Mouse (Mus musculus): ENCODE measurements around the gene Magea1.
"Not testable (repeated sequence)": the region's sequence is repeated elsewhere in the genome, so short reads cannot be mapped to it uniquely, and the experiment has no call there.

Magea1 gene

DNA sequence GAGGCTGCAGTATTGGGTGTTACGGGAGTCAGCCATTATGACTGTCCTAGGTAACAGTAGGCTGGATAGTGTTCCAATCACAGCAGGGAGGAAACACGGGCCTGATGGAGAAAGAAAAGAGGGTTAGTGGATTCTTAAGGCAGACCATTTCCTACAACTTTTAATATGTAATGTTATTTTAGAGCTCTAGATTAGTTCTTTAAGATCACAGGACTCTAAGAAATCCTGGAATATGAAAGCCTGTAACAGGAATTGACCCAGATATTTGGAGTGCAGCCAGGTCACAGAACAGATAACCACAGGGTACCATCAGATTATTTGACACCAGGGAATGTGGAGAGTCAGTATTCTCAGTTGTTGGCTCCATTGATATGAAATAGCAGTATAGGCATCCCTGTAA, at the start of gene Magea1:
Gene Magea1 (minus strand): TSS at position 101 of the 400 bp plus-strand sequence.
- DNase-seq (ENCODE audit: low spot score in 2 of 2): not testable (repeated sequence)

DNA sequence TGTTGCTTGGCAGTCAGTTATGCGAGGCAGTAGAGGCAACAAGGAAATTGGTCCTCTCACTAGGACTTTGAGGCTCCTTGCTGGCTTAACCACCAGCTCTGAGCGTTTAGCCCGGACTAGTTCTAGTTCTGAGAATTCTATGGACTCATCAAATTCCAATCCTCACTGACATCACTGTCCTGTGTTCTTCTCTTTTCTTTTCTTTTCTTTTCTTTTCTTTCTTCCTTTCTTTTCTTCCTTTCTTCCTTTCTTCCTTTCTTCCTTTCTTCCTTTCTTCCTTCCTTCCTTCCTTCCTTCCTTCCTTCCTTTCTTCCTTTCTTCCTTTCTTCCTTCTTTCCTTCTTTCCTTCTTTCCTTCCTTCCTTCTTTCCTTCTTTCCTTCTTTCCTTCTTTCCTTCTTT, 38.7 kb upstream of the Magea1 start, which contains the start of gene Cldn34b2:
Gene Cldn34b2 (minus strand): TSS at position 101 of the 400 bp plus-strand sequence.
- DNase-seq (ENCODE audit: low spot score in 2 of 2): not testable (repeated sequence)

DNA sequence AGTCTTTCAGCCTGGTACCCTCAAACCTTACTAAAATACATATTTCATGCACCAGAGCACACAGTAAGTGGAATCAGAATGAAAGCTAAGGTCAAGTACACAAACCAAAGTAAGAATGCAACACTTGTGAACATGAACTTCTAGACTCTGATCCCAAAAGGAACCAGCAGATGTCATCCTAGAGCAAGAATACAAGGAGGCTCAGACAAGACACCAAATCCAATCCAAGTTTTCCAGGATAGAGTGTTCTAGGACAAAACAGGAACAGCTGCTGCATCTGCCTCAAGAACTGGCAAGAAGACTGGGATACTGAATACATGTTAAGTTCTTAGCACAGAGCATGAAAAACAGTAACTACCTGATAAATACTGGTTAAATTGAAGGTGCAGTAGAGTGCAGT, 8.4 kb upstream of the Magea1 start:
- peak in 1 of 2 experiments; percentile 4 for DNase-seq (ENCODE audit: low spot score in 2 of 2)

DNA sequence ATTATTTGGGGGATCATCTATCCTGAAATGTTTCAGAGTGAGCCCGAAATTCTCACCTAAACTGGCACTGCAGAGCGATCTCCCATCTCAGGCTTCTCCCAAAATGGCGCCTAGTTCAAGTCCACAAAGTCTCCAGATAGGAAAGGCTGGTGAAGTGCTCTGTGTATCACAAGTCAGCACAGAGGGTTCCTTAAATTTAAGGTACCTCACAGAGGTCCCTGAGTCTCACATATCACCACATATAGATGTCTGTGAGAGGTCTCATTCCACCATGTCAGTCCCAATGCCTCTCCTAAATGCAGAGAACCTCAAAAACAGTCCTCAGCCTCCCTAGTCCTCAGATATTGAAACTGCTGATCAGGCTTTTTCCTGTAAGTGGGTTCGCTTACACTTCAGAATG, 4.0 kb upstream of the Magea1 start, which contains the start of gene Magea2:
Gene Magea2 (minus strand): TSS at position 101 of the 400 bp plus-strand sequence.
- not testable (repeated sequence) for DNase-seq (ENCODE audit: low spot score in 2 of 2)

GRCm38 (mm10) chrX:155063045-155063444, 26.5 kb downstream of the Magea1 start, which contains the start of gene Magea5:
TSS of gene Magea5 (minus strand) at chrX:155063145.
- not testable (repeated sequence) for DNase-seq (ENCODE audit: low spot score in 2 of 2)
